Mouse (Mus musculus) lung, adult 2 months (tissue): ENCODE measurements around the gene Sppl2b. TPM values are rescaled to one million over a fixed set of nuclear protein-coding genes. Genes with fewer than 3 reads are reported as not detected.

Experiments used
- DNase-seq: peaks from one replicate; pipeline ENCODE4 v3.0.0; 2022
- H3K4me1 ChIP-seq: fragments of 200-500 bp; 2 replicates; pipeline ENCODE4 v1.6.1; 2011; ENCODE audit warnings: low read length; ENCODE audit not compliant: control insufficient read depth, insufficient read depth
- H3K4me3 ChIP-seq: fragments of 200-500 bp; replicated peaks from 2 replicates; pipeline ENCODE3; 2011; ENCODE audit warnings: low read depth, mild to moderate bottlenecking, control low read depth, low read length; ENCODE audit errors: extremely low read depth
- CTCF ChIP-seq: fragments of 200-500 bp; IDR thresholded peaks from 2 replicates; pipeline ENCODE4 v1.5.1; 2011; ENCODE audit warnings: mild to moderate bottlenecking, low read length, control low read depth; ENCODE audit not compliant: insufficient read depth
- POLR2A ChIP-seq: fragments of 200-500 bp; IDR thresholded peaks from 2 replicates; pipeline ENCODE4 v1.6.1; 2011; ENCODE audit warnings: low read depth, mild to moderate bottlenecking, control low read depth, low read length, borderline replicate concordance; ENCODE audit errors: extremely low read depth
- WGBS: fragments of 180-500 bp; shearing (Covaris S2); methylation state at CpG from one replicate; pipeline ENCODE4 v1.1.7; 2018; 5-methylcytosine and 5-hydroxymethylcytosine counted together
- polyA plus RNA-seq: library from polyadenylated mRNA; depleted of rRNA; stranded (reverse); fragments of >200 nt; gene quantifications from 2 replicates; pipeline ENCODE4 v1.2.3, GENCODE M21; 2012

Sppl2b gene
- polyA plus RNA-seq, 1 experiment, result 93.9 TPM

DNA sequence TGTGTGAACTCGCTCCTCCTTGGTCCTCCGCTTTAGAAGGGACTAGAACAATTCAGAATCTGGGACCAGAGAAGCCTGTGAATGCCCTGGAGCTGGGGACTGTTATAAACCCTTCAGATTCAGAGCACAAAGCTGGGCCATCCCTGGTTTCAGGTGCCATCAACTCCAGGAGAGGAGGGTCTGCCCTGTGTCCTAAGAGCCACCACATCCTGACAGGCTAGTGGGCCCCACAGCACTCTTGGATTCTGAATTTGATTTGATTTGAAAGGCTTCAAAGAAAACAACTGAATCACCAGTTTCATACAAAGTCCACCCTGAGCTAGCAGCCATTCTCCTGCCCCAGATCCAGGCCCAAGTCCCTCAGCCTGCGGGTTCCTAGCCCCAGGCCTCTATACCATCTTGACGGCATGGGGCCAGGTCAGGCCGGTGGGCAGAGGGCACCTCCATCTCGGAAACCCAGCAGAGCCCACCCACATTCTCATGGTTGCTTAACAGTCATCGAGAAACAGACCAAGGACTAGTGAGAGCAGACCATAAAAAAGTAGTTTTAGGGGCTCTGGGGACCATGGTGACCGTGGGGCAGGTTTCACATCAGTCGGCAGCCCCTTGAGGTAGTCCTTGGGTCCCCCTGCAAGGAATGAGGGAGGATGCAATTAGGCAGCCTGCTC, 47.3 kb downstream of the Sppl2b start:
- 92% methylated on average over 9 of the region's 9 CpGs for WGBS
- Histone ChIP-seq H3K4me3 (no peak overlapping the region), H3K4me1 (peaks cover 7% of the 10 kb centered on the region; the same call in 1 of the 2 replicates)
- no peak for DNase-seq
- no peak for TF ChIP-seq POLR2A
- TF ChIP-seq CTCF, result no peak

DNA sequence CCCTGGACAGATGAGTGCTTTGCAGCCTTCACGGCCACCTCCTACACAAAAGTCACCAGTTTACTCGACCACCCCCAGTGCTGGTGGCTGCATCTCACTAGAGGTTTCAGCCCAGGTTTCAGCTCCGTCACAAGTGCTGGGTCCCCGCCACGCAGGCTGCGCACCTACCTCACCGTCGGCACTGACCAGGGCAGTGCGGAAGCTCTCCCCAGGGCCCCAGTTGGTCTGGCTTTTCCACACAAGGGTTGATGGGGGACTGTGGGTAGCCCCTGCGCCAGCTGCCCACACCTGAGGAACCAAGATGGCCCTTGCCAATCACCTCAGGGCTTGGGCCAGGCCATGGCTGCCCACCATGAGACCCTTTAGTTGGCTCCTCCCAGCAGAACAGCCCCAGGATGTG, 48.2 kb downstream of the Sppl2b start:
- DNase-seq, result no peak
- Histone ChIP-seq H3K4me3 (no peak overlapping the region), H3K4me1 (peaks cover 7% of the 10 kb centered on the region; the same call in 1 of the 2 replicates)
- WGBS, result 93% methylated on average over 10 of the region's 10 CpGs
- TF ChIP-seq CTCF (no peak), POLR2A (no peak)

DNA sequence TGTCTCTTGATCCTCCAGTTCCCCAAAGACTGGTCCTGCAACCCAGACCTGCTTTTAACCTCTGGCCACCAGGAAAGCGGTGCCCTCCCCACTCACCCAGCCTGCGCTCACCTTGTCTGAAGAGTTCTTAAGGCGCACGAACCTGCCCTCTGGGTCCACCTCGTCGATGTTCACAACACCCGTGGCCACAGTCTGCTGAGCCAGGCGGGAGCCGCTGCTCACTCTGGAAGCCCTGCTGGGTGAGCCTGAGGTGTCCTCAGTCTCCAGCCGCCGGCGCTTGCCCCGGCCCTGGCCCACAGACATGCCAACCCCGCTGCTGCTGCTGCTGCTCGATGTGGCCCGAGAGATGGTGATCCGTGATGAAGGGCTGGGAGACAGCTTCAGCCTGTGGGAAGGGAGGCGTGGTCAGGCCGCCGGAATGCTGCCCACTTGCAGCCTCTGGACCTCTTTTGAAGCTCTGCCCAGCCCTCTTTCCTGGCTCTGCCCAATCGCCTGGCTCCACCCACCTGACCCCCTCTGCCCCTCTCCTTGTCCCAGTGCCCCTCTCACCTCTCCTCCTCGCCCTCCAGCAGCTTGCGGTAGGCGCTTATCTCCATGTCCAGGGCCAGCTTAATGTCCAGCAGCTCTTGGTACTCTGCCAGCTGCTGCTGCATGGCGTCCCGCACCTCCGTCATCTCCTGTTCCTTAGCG, 49.1 kb downstream of the Sppl2b start:
- TF ChIP-seq POLR2A (no peak), CTCF (no peak)
- peaks cover 7% of the 10 kb centered on the region; the same call in 1 of the 2 replicates for H3K4me1 ChIP-seq
- H3K4me3 ChIP-seq, result no peak overlapping the region
- 74% methylated on average over 28 of the region's 28 CpGs for WGBS
- no peak for DNase-seq

DNA sequence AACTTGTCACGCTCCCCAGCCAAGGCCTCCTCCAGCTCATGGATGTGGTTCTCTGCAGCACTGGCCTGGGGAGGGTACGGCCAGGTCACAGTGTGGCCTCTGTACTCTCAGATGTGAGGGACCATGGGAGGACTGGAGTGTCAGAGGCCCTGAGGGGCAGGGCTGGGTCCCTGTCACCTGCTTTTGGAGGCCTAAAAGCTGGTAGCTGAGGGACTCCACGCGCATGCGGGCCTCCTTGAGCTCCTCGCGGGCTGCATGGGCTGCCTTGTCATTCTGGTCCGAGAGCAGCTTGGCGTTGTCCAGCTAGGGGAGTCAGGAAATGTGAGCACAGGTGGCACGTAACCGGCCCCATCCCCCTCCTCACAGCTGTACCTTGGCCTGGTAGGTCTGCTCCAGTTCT, 49.6 kb downstream of the Sppl2b start:
- DNase-seq, result no peak
- WGBS, result 86% methylated on average over 11 of the region's 11 CpGs
- TF ChIP-seq POLR2A (no peak), CTCF (no peak)
- H3K4me1 ChIP-seq, result peaks cover 4% of the 10 kb centered on the region; the same call in 1 of the 2 replicates
- H3K4me3 ChIP-seq, result no peak overlapping the region

DNA sequence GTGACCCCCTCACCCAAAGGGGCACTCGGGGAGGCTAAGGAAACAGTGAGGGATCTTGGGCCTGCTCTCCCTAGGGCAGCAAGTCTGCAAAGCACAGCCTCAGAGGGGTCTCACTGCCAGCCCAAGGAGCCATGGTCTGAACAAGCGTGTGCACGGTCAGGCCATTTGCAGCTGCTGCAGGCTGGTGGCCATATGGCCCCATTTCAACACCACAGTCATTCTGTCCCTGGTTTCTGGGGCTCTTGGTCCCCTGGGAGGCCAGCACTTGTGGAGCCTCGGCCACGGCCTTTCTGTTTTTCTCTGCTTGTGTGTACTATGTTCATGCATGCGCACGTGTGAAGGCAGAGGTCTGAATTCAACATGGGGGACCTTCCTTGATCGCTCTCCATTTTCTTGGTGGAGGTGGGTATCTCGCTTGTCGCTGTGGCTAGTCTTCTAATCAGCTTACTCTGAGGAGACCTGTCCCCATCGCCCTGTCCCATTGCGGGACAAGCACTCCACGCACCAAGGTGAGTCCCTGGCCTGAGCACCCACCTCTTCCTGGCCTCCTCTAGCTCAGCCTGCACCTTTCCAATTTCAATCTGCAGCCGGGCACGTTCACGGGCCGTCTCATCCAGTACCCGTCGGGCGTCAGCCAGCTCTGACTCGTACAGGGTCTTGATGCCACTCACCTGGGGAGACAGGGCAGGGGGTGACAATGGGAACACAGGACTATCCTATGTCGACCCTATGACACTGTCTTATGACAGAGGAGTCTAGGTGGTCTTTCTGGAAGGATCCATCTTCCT, 54.5 kb downstream of the Sppl2b start:
- Histone ChIP-seq H3K4me3 (no peak overlapping the region), H3K4me1 (no peaks in the 10 kb centered on the region)
- TF ChIP-seq CTCF, result no peak
- TF ChIP-seq POLR2A, result no peak
- no peak for DNase-seq
- 93% methylated on average over 22 of the region's 22 CpGs for WGBS

DNA sequence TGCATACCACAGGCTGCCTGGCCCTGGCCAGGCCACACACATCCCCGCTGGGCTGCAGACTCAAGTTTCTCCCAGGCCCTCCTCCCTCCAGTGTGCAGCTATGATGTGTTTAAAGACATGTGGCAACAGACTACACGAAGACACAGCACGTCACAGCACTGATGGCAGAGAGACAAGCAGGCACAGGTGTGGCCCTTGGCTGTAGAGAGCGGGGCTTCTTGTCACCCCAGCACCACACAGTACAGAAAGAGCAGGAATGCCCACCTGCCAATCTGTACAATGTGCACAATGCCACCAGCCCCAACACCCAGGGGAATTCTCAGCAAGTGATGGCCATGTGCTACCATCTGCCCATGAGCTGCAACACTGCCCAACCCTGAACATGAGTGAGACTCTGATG, 56.3 kb downstream of the Sppl2b start:
- DNase-seq, result no peak
- no peak for TF ChIP-seq POLR2A
- TF ChIP-seq CTCF, result no peak
- Histone ChIP-seq H3K4me3 (no peak overlapping the region), H3K4me1 (no peaks in the 10 kb centered on the region)
- WGBS, result 92% methylated on average over 4 of the region's 4 CpGs

DNA sequence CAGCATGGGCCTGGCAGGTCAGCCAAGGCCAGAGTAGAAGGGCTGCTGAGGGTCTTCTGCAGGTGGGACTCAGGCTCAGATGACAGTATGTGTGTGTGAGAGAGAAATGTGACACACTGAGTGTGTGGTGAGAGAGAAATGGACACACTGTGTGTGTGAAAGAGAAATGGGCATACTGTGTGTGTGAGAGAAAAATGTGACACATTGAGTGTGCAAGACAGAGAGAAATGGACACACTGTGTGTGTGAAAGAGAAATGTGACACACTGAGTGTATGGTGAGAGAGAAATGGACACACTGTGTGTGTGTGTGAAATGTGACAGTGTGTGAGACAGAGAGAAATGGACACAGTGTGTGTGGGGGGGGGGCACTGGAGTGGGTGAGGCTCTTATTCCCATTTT, 56.8 kb downstream of the Sppl2b start:
- DNase-seq, result no peak
- Histone ChIP-seq H3K4me1 (no peaks in the 10 kb centered on the region), H3K4me3 (no peak overlapping the region)
- TF ChIP-seq CTCF, result no peak
- no peak for TF ChIP-seq POLR2A

DNA sequence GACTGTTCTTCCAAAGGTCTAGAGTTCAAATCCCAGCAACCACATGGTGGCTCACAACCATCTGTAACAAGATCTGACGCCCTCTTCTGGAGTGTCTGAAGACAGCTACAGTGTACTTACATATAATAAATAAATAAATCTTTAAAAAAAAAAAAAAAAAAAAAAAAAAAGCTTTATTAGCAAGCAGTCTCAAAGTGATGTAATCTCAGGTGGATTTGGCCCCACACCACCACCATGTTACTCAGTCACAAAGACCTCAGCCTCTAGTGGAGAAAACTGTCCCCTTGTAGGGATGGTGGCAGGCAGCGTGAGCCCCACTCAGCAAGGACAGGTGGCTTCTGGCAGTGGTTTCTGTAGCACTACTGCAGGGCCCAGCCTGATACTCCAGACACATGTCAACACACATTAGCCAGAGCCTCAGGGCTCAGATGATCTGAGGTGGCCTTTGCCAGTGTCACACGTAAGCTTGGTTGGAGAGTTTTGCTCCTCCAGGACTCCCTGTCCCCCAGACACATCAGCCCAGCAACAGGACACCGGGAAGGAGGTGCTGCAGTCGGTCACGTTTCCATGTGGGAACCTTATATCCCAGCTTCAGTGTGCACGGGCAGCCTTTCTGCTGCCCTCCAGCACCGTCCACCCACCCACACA, 58.4 kb downstream of the Sppl2b start:
- H3K4me1 ChIP-seq, result peaks cover 5% of the 10 kb centered on the region
- TF ChIP-seq CTCF, result no peak
- no peak for TF ChIP-seq POLR2A
- no peak overlapping the region for H3K4me3 ChIP-seq
- 87% methylated on average over 7 of the region's 8 CpGs for WGBS
- DNase-seq, result no peak

DNA sequence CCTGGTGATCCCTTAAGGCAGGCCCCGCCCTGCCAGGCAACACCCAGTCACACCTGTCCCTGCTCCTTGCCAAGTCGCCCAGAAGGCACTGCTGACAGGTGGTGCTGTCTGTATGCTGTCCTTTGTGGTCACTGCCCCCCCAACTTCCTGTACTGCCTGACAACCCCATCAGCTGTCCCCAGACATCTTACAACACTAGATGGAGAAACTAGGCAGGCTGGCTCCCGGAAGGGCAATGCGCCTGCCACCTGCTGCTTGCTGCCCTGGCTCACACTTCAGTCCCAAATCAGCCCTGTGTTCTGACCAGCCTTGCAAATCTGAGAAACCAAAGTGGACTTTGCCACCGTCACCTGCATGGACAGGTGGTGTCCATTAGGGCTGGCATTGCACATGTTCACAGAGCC, 59.2 kb downstream of the Sppl2b start:
- no peak for DNase-seq
- 74% methylated on average over 5 of the region's 5 CpGs for WGBS
- TF ChIP-seq CTCF (no peak), POLR2A (no peak)
- peaks cover 5% of the 10 kb centered on the region for H3K4me1 ChIP-seq
- no peak overlapping the region for H3K4me3 ChIP-seq
